Mouse (Mus musculus) spleen, postnatal 14 days (tissue): Measurements from ENCODE around the gene Catsperz.
"Not testable (repeated sequence)": the region's sequence is repeated elsewhere in the genome, so short reads cannot be mapped to it uniquely, and the experiment has no call there.

Experiments used
- DNase-seq, 2 experiments: peaks; one replicate each; pipeline ENCODE4 v3.0.0; 2021 to 2022; ENCODE audit warnings: low spot score in 2 of 2

Catsperz gene

GRCm38 (mm10) chr19:6907811-6908540 is 17.2 kb downstream of the Catsperz start:
- no peak for DNase-seq

- DNase-seq = no peak
These were observed 18.1 kb downstream of the Catsperz start for GRCm38 (mm10) chr19:6907094-6907493.

- DNase-seq = no peak
These were observed 19.0 kb downstream of the Catsperz start for GRCm38 (mm10) chr19:6906199-6906598.

- DNase-seq = no peak
These were observed 19.6 kb downstream of the Catsperz start for GRCm38 (mm10) chr19:6905498-6906159.

GRCm38 (mm10) chr19:6904846-6905245 is 20.3 kb downstream of the Catsperz start:
- no peak for DNase-seq

GRCm38 (mm10) chr19:6903031-6903430 is 22.1 kb downstream of the Catsperz start:
- no peak for DNase-seq

GRCm38 (mm10) chr19:6899641-6900040 is 25.5 kb downstream of the Catsperz start:
- DNase-seq = no peak

- not testable (repeated sequence) for DNase-seq
These were observed 29.4 kb downstream of the Catsperz start for GRCm38 (mm10) chr19:6895608-6896305.

GRCm38 (mm10) chr19:6893731-6894451 is 31.3 kb downstream of the Catsperz start:
- no peak for DNase-seq

- no peak for DNase-seq
These were observed 32.7 kb downstream of the Catsperz start for GRCm38 (mm10) chr19:6892512-6892911.

GRCm38 (mm10) chr19:6877965-6878364 is 47.2 kb downstream of the Catsperz start:
- no peak for DNase-seq

- no peak for DNase-seq
These were observed 48.4 kb downstream of the Catsperz start for GRCm38 (mm10) chr19:6876799-6877198.

- no peak for DNase-seq
These were observed 49.3 kb downstream of the Catsperz start for GRCm38 (mm10) chr19:6875834-6876233.

GRCm38 (mm10) chr19:6874257-6874656 is 50.9 kb downstream of the Catsperz start:
- DNase-seq = no peak

GRCm38 (mm10) chr19:6872701-6873100 is 52.5 kb downstream of the Catsperz start:
- DNase-seq = no peak
